ENCODE assay signal across 10 mouse cellular contexts in the genomic region with DNA sequence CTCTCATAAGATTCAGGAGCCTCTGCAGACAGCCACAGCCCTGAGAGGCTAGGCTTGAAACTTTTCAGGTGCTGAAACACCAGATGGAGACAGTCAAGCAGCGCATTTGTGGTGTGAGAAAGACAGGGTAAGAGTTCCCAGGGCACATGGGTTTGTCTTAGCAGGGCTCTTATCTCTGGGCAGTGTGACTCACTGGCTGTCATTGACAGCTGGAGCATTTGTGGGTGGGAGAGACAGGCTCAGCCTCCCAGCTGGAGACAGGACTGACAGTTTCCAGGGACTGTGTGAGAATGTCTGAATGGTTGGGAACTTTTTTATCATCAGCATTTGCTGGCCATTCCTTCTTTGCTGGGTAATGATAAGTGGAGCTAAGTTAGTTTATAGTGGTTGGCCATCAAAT. TPM values are rescaled to one million over a fixed set of nuclear protein-coding genes. Genes with fewer than 3 reads are reported as not detected.
DNase-seq lines count a peak whose midpoint lies in the region; ATAC-seq and TF ChIP-seq lines count a peak whose summit lies in the region.
"Had no signal": no experiment of that assay in that cellular context is flagged by ENCODE, and none has a peak within 500 bp of the region (broad histone marks: within the 10 kb centered on the region; RNA-seq: fewer than 3 reads in every experiment).

No protein-coding gene starts in this region.

- peak; percentile 86 for DNase-seq in lung, embryonic 14.5 days
- no peak for DNase-seq in lung, adult 2 months
- peak; percentile 39 for DNase-seq in adrenal gland, postnatal 25 days
- peak; percentile 92 for DNase-seq in heart, postnatal 0 days (ENCODE audit: low spot score)
- DNase-seq in mesoderm, embryonic 11.5 days (ENCODE audit: low read depth, low spot score), result peak; percentile 12
- DNase-seq in left cerebral cortex, adult 18-20 months (ENCODE audit: low spot score in 2 of 2), result no peak
- DNase-seq in midbrain, embryonic 14.5 days, result no peak
- DNase-seq: cerebellum, adult 11-12 months had no signal

- no peaks in the 10 kb centered on the region for H3K36me3 ChIP-seq in lung, embryonic 14.5 days (ENCODE audit: insufficient read depth)
- no peaks in the 10 kb centered on the region for H3K36me3 ChIP-seq in heart, postnatal 0 days (replicated peaks; ENCODE audit: control insufficient read depth, insufficient read depth, low read length)
- H3K36me3 ChIP-seq in midbrain, embryonic 14.5 days (ENCODE audit: control insufficient read depth, insufficient read depth, low read length), result no peaks in the 10 kb centered on the region
- H3K36me3 ChIP-seq: neural tube, embryonic 12.5 days had no signal

- TF ChIP-seq EP300 in heart, postnatal 0 days (IDR thresholded peaks at IDR 0.05; ENCODE audit: low read depth), result peak; percentile 72

- H3K9ac ChIP-seq in lung, embryonic 14.5 days, result no peak overlapping the region
- no peak overlapping the region for H3K9ac ChIP-seq in heart, postnatal 0 days (replicated peaks; ENCODE audit: low read depth, low read length)
- H3K9ac ChIP-seq in midbrain, embryonic 14.5 days (replicated peaks; ENCODE audit: low read length), result no peak overlapping the region
- H3K9ac ChIP-seq: neural tube, embryonic 12.5 days had no signal

- H3K27me3 ChIP-seq in lung, embryonic 14.5 days (ENCODE audit: insufficient read depth, low read length), result no peaks in the 10 kb centered on the region
- no peaks in the 10 kb centered on the region for H3K27me3 ChIP-seq in heart, postnatal 0 days (ENCODE audit: control insufficient read depth, insufficient read depth, low read length)
- H3K27me3 ChIP-seq in midbrain, embryonic 14.5 days (ENCODE audit: control insufficient read depth, insufficient read depth, low read length), result no peaks in the 10 kb centered on the region
- H3K27me3 ChIP-seq: neural tube, embryonic 12.5 days had no signal

- no peak for TF ChIP-seq CTCF in lung, embryonic 14.5 days (IDR thresholded peaks at IDR 0.05; ENCODE audit: low read depth)
- no peak for TF ChIP-seq CTCF in lung, adult 2 months (IDR thresholded peaks at IDR 0.05; ENCODE audit: insufficient read depth, low read length)
- TF ChIP-seq CTCF in heart, postnatal 0 days (IDR thresholded peaks at IDR 0.05; ENCODE audit: low read depth), result peak; percentile 18

- peak; percentile 99 for ATAC-seq in lung, embryonic 14.5 days (ENCODE audit: insufficient read depth)
- peak; percentile 98 for ATAC-seq in heart, postnatal 0 days (ENCODE audit: insufficient read depth, low read depth)
- no peak for ATAC-seq in cerebellum, adult (ENCODE audit: insufficient number of reproducible peaks, low FRiP score, low TSS enrichment)
- ATAC-seq in midbrain, embryonic 14.5 days (ENCODE audit: low FRiP score, low TSS enrichment), result no peak

- no peak overlapping the region for H3K4me2 ChIP-seq in lung, embryonic 14.5 days
- H3K4me2 ChIP-seq in heart, postnatal 0 days (ENCODE audit: low read depth, low read length), result no peak overlapping the region
- no peak overlapping the region for H3K4me2 ChIP-seq in midbrain, embryonic 14.5 days (ENCODE audit: low read length)
- H3K4me2 ChIP-seq: neural tube, embryonic 12.5 days had no signal

- no peak for TF ChIP-seq POLR2A in lung, adult 2 months (IDR thresholded peaks at IDR 0.05; ENCODE audit: borderline replicate concordance, extremely low read depth, low read depth, low read length)

- H3K27ac ChIP-seq in lung, embryonic 14.5 days (ENCODE audit: low read depth), result no peak overlapping the region
- 0 out of 2 replicates have a peak overlapping the region, but pooled peaks have one; percentile 9 for H3K27ac ChIP-seq in heart, postnatal 0 days (ENCODE audit: low read depth)
- no peak overlapping the region for H3K27ac ChIP-seq in midbrain, embryonic 14.5 days (replicated peaks; ENCODE audit: low read depth, low read length)
- H3K27ac ChIP-seq: neural tube, embryonic 12.5 days had no signal

- H3K4me1 ChIP-seq in lung, embryonic 14.5 days (ENCODE audit: insufficient read depth), result no peaks in the 10 kb centered on the region
- H3K4me1 ChIP-seq in lung, adult 2 months (ENCODE audit: control insufficient read depth, insufficient read depth, low read length), result no peaks in the 10 kb centered on the region
- peaks cover 3% of the 10 kb centered on the region; the same call in 1 of the 2 replicates for H3K4me1 ChIP-seq in heart, postnatal 0 days (ENCODE audit: control insufficient read depth, insufficient read depth)
- H3K4me1 ChIP-seq in midbrain, embryonic 14.5 days (ENCODE audit: control insufficient read depth, insufficient read depth, low read length), result no peaks in the 10 kb centered on the region
- H3K4me1 ChIP-seq: neural tube, embryonic 12.5 days had no signal

- H3K9me3 ChIP-seq in lung, embryonic 14.5 days (ENCODE audit: low read depth, low read length), result no peaks in the 10 kb centered on the region
- peaks cover 8% of the 10 kb centered on the region; the same call in 1 of the 2 replicates for H3K9me3 ChIP-seq in heart, postnatal 0 days (replicated peaks; ENCODE audit: control insufficient read depth, low read length)
- H3K9me3 ChIP-seq in midbrain, embryonic 14.5 days (ENCODE audit: control insufficient read depth, low read length), result no peaks in the 10 kb centered on the region; the same call in 1 of the 2 replicates
- H3K9me3 ChIP-seq: neural tube, embryonic 12.5 days had no signal

- no peak overlapping the region for H3K4me3 ChIP-seq in lung, embryonic 14.5 days (ENCODE audit: low read depth, low read length)
- no peak overlapping the region for H3K4me3 ChIP-seq in lung, adult 2 months (replicated peaks; ENCODE audit: extremely low read depth, low read depth, low read length)
- no peak overlapping the region for H3K4me3 ChIP-seq in heart, postnatal 0 days (ENCODE audit: low read depth, low read length)
- H3K4me3 ChIP-seq in midbrain, embryonic 14.5 days (replicated peaks; ENCODE audit: low read depth, low read length), result no peak overlapping the region
- H3K4me3 ChIP-seq: neural tube, embryonic 12.5 days had no signal

- 0% methylated on average over 1 of the region's 1 CpGs for WGBS in lung, embryonic 14.5 days
- 50% methylated on average over 1 of the region's 1 CpGs for WGBS in lung, adult 2 months
- WGBS in heart, postnatal 0 days, result 9% methylated on average over 1 of the region's 1 CpGs
- WGBS in midbrain, embryonic 14.5 days, result 74% methylated on average over 1 of the region's 1 CpGs

RNA-seq across cellular contexts. Expression of gene Vav3, which starts 53.9 kb away (rescaled TPM):
- 9.1 and 9.7 TPM in 2 replicates for polyA plus RNA-seq in lung, embryonic 14.5 days (2014; fragmentation: Nextera tagmentation; extraction: Ambion mirVana)
- 3.1 and 3.9 TPM in 2 replicates for polyA plus RNA-seq in lung, adult 2 months (2012; rRNA removed)
- 2.8 and 4.4 TPM in 2 replicates for total RNA-seq in adrenal gland, postnatal 25 days (2021)
- 6.1 and 25.0 TPM in 2 replicates for total RNA-seq in heart, postnatal 0 days (2014; rRNA removed; ENCODE audit: low replicate concordance)
- polyA plus RNA-seq in heart, postnatal 0 days (2015; fragmentation: Nextera tagmentation; extraction: Ambion mirVana), result 5.1 and 5.3 TPM in 2 replicates
- 1 to 10 TPM; 5.3 to 6.6 TPM for total RNA-seq in left cerebral cortex, adult 18-20 months (2021)
- 29.1 and 37.3 TPM in 2 replicates for polyA plus RNA-seq in midbrain, embryonic 14.5 days (2014; fragmentation: Nextera tagmentation; extraction: Ambion mirVana)

Comparison
In these comparisons a context has a peak if more than half of its experiments do, and no peak if none do; other contexts are left out.
1. DNase-seq: peak in lung, embryonic 14.5 days (single experiment), adrenal gland, postnatal 25 days (single experiment), heart, postnatal 0 days (single experiment) and mesoderm, embryonic 11.5 days (single experiment); none in lung, adult 2 months (single experiment), left cerebral cortex, adult 18-20 months (0 of 2) and midbrain, embryonic 14.5 days (single experiment).
2. ATAC-seq: peak in lung, embryonic 14.5 days (single experiment) and heart, postnatal 0 days (single experiment); none in cerebellum, adult (single experiment) and midbrain, embryonic 14.5 days (single experiment).